Mouse (Mus musculus) thymus, adult 18-20 months (tissue): ENCODE results near the gene Bbip1.

Experiments
- DNase-seq, 2 experiments: peaks; one replicate each; pipeline ENCODE4 v3.0.0; 2022; ENCODE audit warnings: mixed read lengths in 2 of 2

Gene Bbip1

DNA sequence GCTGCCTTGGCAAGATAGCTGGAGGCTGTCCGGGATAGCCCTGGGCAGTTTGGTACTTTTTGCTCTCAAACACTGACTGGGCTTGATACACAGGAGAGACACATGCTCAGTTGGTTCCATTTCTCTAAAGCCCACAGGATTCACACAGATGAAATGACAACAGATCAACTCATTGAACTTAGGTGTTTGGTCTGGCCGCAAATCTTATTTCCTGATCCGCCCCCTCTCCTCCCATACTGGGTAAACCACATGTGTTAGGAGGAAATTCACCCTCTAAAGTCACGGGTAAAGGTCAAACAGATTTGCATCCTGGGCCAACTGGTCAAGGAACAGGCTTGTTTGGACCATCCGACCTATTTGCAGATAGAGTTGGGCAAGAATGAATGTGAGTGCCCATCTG is 54.9 kb downstream of the Bbip1 start:
- peak in 1 of 2 experiments; percentile 52 for DNase-seq

DNA sequence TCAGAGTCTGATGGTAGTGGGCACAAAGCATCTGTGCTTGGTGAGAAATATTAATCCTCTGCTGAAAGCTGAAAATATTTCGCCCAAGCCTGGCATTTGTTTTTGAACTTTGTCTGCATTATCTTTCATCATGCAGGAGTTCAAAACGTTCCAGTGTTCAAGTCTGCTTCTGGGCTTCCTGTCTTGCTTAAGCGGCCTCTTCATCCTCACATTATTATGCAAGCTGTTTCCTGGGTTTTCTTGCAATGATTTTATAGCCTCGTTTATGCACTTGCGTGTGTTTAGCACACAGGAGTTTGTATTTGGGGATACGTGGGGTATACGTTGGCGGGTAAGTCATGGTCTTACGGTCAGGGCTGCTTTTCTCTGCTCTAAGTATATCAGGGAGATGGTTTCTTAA is 56.1 kb downstream of the Bbip1 start:
- no peak for DNase-seq

DNA sequence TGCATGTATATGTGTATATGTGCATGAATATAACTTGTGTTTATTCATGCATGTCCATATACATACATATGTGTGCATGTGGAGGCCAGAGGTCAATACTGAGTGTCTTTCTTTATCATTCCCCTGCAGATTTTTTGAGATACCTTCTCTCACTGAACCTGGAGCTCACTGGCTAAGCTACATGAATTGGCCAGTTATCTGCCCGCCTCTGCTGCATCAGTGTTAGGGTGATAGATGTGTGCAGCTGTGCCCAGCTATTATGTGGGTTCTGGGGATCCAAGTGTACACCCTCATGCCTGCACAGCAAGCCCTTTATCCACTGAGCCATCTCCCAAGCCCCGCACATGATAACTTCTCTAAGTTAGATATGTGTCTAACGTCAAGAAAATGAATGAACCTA is 56.6 kb downstream of the Bbip1 start:
- DNase-seq = no peak

DNA sequence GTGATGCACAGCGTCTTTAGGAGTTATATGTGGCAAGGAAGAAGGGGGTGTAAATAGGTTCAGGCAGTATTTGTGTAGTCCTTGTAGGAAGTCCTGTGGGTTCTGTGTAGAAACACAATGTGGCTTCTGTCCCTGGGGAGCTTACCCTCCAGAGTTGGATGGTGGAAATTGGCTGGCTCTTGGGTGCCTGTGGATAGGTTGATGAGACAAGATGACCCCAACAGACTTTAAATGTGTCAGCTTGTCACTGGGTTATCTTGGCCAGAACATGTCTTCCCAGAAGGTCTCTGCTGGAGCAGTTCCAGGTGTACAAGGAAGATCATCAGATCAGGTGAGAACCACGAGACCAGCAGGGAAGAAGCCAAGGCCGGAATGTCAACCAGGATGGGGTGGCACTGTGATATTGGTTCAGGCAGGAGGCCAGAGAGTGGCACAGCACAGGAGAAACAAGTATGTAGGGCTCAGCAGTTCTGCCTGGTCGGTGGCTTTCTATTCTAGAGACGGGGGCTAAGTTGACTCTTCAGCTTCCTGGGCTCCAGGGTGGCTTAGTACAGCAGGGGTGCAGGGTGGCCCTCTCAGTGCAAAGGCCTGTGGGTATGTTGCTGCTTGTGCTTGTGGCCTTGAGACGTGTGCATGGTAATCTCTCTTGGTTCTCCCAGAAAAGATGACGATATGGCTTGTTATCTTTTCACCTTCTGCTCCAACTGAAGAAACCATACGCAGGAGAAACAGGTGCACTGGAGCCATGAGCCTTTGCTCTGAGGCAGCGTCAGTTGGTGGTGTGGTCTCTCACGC is 57.7 kb downstream of the Bbip1 start:
- DNase-seq = peak; percentile 41 to 65

DNA sequence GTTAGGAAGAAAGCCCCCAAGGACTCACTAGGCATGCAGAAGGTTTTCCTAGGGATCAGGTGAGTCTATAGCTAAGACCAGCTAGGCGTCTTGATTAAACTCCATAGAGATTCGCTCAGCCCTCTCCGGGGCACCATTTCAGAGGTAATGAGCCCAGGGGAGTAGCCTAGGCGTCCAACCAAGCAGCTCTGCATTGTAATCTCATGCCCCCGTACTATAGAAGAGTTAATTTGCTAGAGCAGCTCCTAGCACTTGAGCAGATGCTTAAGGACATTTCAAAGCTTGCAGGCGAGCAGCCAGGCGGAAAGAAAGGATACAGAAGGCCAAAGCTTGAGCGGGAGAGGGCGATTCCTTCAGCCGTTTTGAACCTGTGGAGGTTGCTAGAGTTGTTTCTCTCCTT is 59.0 kb downstream of the Bbip1 start:
- no peak for DNase-seq

DNA sequence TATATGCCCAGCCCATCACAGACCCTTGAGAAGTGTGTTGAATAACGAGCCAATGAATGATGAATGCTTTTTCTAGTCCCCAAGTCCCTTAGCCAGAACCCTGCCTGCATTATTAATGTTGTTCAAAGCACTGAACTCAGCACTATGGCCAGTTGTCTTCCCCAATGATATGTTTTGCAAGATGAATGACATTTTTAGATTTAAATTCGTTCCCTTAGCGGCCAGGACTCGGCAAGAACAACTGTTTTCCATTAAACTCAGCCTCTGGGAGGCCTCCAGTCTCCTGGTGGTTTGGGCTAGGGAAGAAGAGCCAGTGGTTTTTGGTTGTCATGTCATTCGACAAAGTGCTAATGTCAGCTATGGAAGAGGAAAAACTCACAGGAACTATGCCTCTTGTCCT is 62.6 kb downstream of the Bbip1 start:
- DNase-seq = no peak

DNA sequence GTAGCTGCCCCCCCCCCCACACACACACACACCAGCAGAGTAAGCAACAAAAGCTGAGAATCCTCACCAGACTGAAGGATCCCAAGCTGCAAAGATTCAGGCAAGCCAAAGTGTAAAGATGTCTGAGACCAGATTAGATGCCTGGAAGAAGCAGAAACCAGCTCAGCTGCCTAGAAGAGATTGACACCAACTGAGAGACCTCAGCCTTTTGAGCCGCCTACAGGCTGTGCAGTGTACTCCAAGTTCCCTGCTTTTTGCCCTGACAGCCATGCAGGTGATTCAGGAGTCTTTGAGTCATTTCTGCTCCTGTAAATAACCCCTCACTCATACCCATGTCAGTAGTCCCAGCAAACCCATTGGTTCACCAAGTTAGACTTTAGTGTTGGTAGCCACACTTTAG is 64.0 kb downstream of the Bbip1 start:
- DNase-seq = no peak
